Mouse (Mus musculus): Measurements from ENCODE around the gene Wdr70.

DNA sequence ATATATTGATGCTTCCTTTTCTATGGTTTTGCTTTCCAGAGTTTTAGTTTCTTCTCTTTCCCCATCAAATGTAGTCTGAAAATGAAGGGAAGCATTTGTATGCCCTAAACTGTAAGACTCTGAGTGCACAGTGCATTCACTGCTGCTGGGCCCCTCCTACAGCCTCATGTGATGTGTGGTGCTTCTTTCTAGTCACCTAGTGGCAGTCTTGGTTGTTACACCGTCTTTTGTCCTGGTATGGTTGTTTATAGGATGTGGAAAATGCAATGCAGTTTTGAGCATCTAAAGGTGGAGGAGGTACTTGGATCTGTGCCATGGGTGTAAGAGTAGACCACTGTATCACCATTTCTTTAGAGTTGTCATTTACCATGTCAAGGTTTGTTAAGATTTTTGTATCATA is 30.3 kb upstream of the Wdr70 start:
- TF ChIP-seq USF1 (IDR thresholded peaks at IDR 0.05; ENCODE audit: low read depth) (no peak), POLR2A (IDR thresholded peaks at IDR 0.05; ENCODE audit: insufficient read length, low read depth) (no peak), CEBPB (IDR thresholded peaks at IDR 0.05; ENCODE audit: insufficient read depth, poor library complexity, severe bottlenecking) (no peak), POLR2AphosphoS2 (IDR thresholded peaks at IDR 0.05; ENCODE audit: insufficient read length, low read depth) (no peak), TCF12 (IDR thresholded peaks at IDR 0.05; ENCODE audit: insufficient read depth, poor library complexity, severe bottlenecking) (no peak), E2F4 (IDR thresholded peaks at IDR 0.05; ENCODE audit: insufficient read depth) (no peak), MYOG (IDR thresholded peaks at IDR 0.05; ENCODE audit: control insufficient read depth in 1 of 3, insufficient read depth in 1 of 3, insufficient read length in 2 of 3, low read depth in 2 of 3) (no peak)
